Mouse (Mus musculus): Measurements from ENCODE around the gene Tdrd12. TPM values are rescaled to one million over a fixed set of nuclear protein-coding genes. Genes with fewer than 3 reads are reported as not detected.

Gene Tdrd12
- polyA plus RNA-seq, 1 experiment = 0.40 TPM

GRCm38 (mm10) chr7:35501995-35502394 lies 35.5 kb downstream of the Tdrd12 start:
- Histone ChIP-seq H3K4me1 (ENCODE audit: control insufficient read depth, insufficient read depth, low read length) (no peaks in the 10 kb centered on the region), H3K4me3 (ENCODE audit: insufficient read depth, low read length) (no peak overlapping the region), H3K27ac (ENCODE audit: insufficient read depth, low read length) (no peak overlapping the region)
- TF ChIP-seq POLR2A (IDR thresholded peaks at IDR 0.05; ENCODE audit: extremely low read depth, insufficient read depth, low read length) = no peak
- TF ChIP-seq CTCF (IDR thresholded peaks at IDR 0.05; ENCODE audit: extremely low read depth, insufficient read depth, low read length) = 0 out of 2 replicates have a peak, but pooled peaks have one; percentile 15

GRCm38 (mm10) chr7:35497516-35497915 lies 40.0 kb downstream of the Tdrd12 start:
- no peak overlapping the region for H3K27ac ChIP-seq (ENCODE audit: insufficient read depth, low read length)
- no peaks in the 10 kb centered on the region for H3K4me1 ChIP-seq (ENCODE audit: control insufficient read depth, insufficient read depth, low read length)
- TF ChIP-seq CTCF (IDR thresholded peaks at IDR 0.05; ENCODE audit: extremely low read depth, insufficient read depth, low read length) (no peak), POLR2A (IDR thresholded peaks at IDR 0.05; ENCODE audit: extremely low read depth, insufficient read depth, low read length) (no peak)
- H3K4me3 ChIP-seq (ENCODE audit: insufficient read depth, low read length) = no peak overlapping the region

- Histone ChIP-seq H3K4me1 (ENCODE audit: control insufficient read depth, insufficient read depth, low read length) (no peaks in the 10 kb centered on the region), H3K4me3 (ENCODE audit: insufficient read depth, low read length) (no peak overlapping the region), H3K27ac (ENCODE audit: insufficient read depth, low read length) (no peak overlapping the region)
- no peak for TF ChIP-seq POLR2A (IDR thresholded peaks at IDR 0.05; ENCODE audit: extremely low read depth, insufficient read depth, low read length)
- no peak for TF ChIP-seq CTCF (IDR thresholded peaks at IDR 0.05; ENCODE audit: extremely low read depth, insufficient read depth, low read length)
These were observed 46.5 kb downstream of the Tdrd12 start for GRCm38 (mm10) chr7:35491005-35491404.

GRCm38 (mm10) chr7:35490186-35490585 lies 47.4 kb downstream of the Tdrd12 start:
- H3K27ac ChIP-seq (ENCODE audit: insufficient read depth, low read length) = no peak overlapping the region
- TF ChIP-seq POLR2A (IDR thresholded peaks at IDR 0.05; ENCODE audit: extremely low read depth, insufficient read depth, low read length) (no peak), CTCF (IDR thresholded peaks at IDR 0.05; ENCODE audit: extremely low read depth, insufficient read depth, low read length) (no peak)
- no peaks in the 10 kb centered on the region for H3K4me1 ChIP-seq (ENCODE audit: control insufficient read depth, insufficient read depth, low read length)
- H3K4me3 ChIP-seq (ENCODE audit: insufficient read depth, low read length) = no peak overlapping the region

GRCm38 (mm10) chr7:35486553-35486952 lies 51.0 kb downstream of the Tdrd12 start:
- H3K4me3 ChIP-seq (ENCODE audit: insufficient read depth, low read length) = no peak overlapping the region
- no peaks in the 10 kb centered on the region for H3K4me1 ChIP-seq (ENCODE audit: control insufficient read depth, insufficient read depth, low read length)
- TF ChIP-seq CTCF (IDR thresholded peaks at IDR 0.05; ENCODE audit: extremely low read depth, insufficient read depth, low read length) (no peak), POLR2A (IDR thresholded peaks at IDR 0.05; ENCODE audit: extremely low read depth, insufficient read depth, low read length) (no peak)
- no peak overlapping the region for H3K27ac ChIP-seq (ENCODE audit: insufficient read depth, low read length)

GRCm38 (mm10) chr7:35485126-35485525 lies 52.4 kb downstream of the Tdrd12 start:
- TF ChIP-seq CTCF (IDR thresholded peaks at IDR 0.05; ENCODE audit: extremely low read depth, insufficient read depth, low read length) = no peak
- TF ChIP-seq POLR2A (IDR thresholded peaks at IDR 0.05; ENCODE audit: extremely low read depth, insufficient read depth, low read length) = no peak
- Histone ChIP-seq H3K4me3 (ENCODE audit: insufficient read depth, low read length) (no peak overlapping the region), H3K27ac (ENCODE audit: insufficient read depth, low read length) (no peak overlapping the region), H3K4me1 (ENCODE audit: control insufficient read depth, insufficient read depth, low read length) (no peaks in the 10 kb centered on the region)

GRCm38 (mm10) chr7:35476457-35476856 lies 61.1 kb downstream of the Tdrd12 start:
- no peak for TF ChIP-seq POLR2A (IDR thresholded peaks at IDR 0.05; ENCODE audit: extremely low read depth, insufficient read depth, low read length)
- TF ChIP-seq CTCF (IDR thresholded peaks at IDR 0.05; ENCODE audit: extremely low read depth, insufficient read depth, low read length) = no peak
- H3K4me1 ChIP-seq (ENCODE audit: control insufficient read depth, insufficient read depth, low read length) = no peaks in the 10 kb centered on the region
- no peak overlapping the region for H3K27ac ChIP-seq (ENCODE audit: insufficient read depth, low read length)
- H3K4me3 ChIP-seq (ENCODE audit: insufficient read depth, low read length) = no peak overlapping the region

GRCm38 (mm10) chr7:35470794-35471193 lies 66.8 kb downstream of the Tdrd12 start:
- Histone ChIP-seq H3K27ac (ENCODE audit: insufficient read depth, low read length) (no peak overlapping the region), H3K4me1 (ENCODE audit: control insufficient read depth, insufficient read depth, low read length) (no peaks in the 10 kb centered on the region), H3K4me3 (ENCODE audit: insufficient read depth, low read length) (no peak overlapping the region)
- TF ChIP-seq POLR2A (IDR thresholded peaks at IDR 0.05; ENCODE audit: extremely low read depth, insufficient read depth, low read length) (no peak), CTCF (IDR thresholded peaks at IDR 0.05; ENCODE audit: extremely low read depth, insufficient read depth, low read length) (no peak)

GRCm38 (mm10) chr7:35467856-35468255 lies 69.7 kb downstream of the Tdrd12 start:
- H3K27ac ChIP-seq (ENCODE audit: insufficient read depth, low read length) = no peak overlapping the region
- TF ChIP-seq POLR2A (IDR thresholded peaks at IDR 0.05; ENCODE audit: extremely low read depth, insufficient read depth, low read length) (no peak), CTCF (IDR thresholded peaks at IDR 0.05; ENCODE audit: extremely low read depth, insufficient read depth, low read length) (no peak)
- 0 out of 2 replicates have a peak, but pooled peaks cover 1% of the 10 kb centered on the region for H3K4me1 ChIP-seq (ENCODE audit: control insufficient read depth, insufficient read depth, low read length)
- no peak overlapping the region for H3K4me3 ChIP-seq (ENCODE audit: insufficient read depth, low read length)

- Histone ChIP-seq H3K27ac (ENCODE audit: insufficient read depth, low read length) (no peak overlapping the region), H3K4me1 (ENCODE audit: control insufficient read depth, insufficient read depth, low read length) (0 out of 2 replicates have a peak, but pooled peaks cover 1% of the 10 kb centered on the region), H3K4me3 (ENCODE audit: insufficient read depth, low read length) (no peak overlapping the region)
- no peak for TF ChIP-seq POLR2A (IDR thresholded peaks at IDR 0.05; ENCODE audit: extremely low read depth, insufficient read depth, low read length)
- TF ChIP-seq CTCF (IDR thresholded peaks at IDR 0.05; ENCODE audit: extremely low read depth, insufficient read depth, low read length) = no peak
These were observed 72.5 kb downstream of the Tdrd12 start for GRCm38 (mm10) chr7:35465027-35465426.

All from cortical plate, adult 2 months (tissue).